Mouse (Mus musculus) E14TG2a.4 (cell line): ENCODE data around the gene Lpp.

ENCODE experiments used
- H3K27me3 ChIP-seq: 2 replicates; pipeline ENCODE4 v1.6.1; 2014; ENCODE audit warnings: low read length, control low read depth; ENCODE audit not compliant: insufficient read depth
- H3K36me3 ChIP-seq: 2 replicates; pipeline ENCODE4 v1.6.1; 2014; ENCODE audit warnings: low read length, control low read depth; ENCODE audit not compliant: insufficient read depth
- H3K4me1 ChIP-seq: replicated peaks from 2 replicates; pipeline ENCODE4 v1.6.1; 2014; ENCODE audit warnings: low read depth, low read length, control low read depth
- H3K4me3 ChIP-seq: replicated peaks from 2 replicates; pipeline ENCODE4 v1.5.1; 2014; ENCODE audit warnings: mild to moderate bottlenecking, low read length
- H3K9me3 ChIP-seq: 2 replicates; pipeline ENCODE4 v1.6.1; 2014; ENCODE audit warnings: low read length, control low read depth
- CTCF ChIP-seq: conservative IDR thresholded peaks from 2 replicates; pipeline ENCODE4 v1.5.1; 2014; ENCODE audit warnings: low read length
- NANOG ChIP-seq: IDR thresholded peaks from 2 replicates; pipeline ENCODE4 v1.6.1; 2014; ENCODE audit warnings: borderline replicate concordance, low read length, mixed read lengths
- POU5F1 ChIP-seq: IDR thresholded peaks from 2 replicates; pipeline ENCODE4 v1.6.1; 2014; ENCODE audit warnings: low read length, borderline replicate concordance

Lpp gene

DNA sequence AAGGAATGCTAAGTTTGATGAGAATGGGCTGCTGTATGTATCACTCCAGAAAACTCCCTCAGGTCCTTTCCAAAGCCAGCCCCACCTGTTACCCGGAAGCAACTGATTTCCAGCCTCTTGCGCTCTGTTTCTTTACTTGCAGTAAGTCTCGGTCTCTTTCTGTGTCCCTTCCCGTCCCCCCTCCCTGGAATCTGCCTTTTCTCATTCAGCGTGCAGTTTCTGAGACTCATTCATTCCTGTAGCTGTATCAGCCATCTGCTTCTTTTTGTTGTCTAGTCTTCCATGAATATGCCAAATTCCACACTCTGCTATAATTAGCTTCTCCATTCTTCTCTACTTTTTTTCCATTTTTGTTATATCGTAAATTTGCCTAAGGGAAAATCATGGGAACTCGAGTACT, 561.7 kb downstream of the Lpp start:
- no peak overlapping the region for H3K4me3 ChIP-seq
- TF ChIP-seq NANOG (no peak), CTCF (no peak), POU5F1 (no peak)
- no peaks in the 10 kb centered on the region for H3K36me3 ChIP-seq
- peaks cover 3% of the 10 kb centered on the region; the same call in 1 of the 2 replicates for H3K4me1 ChIP-seq
- H3K9me3 ChIP-seq = no peaks in the 10 kb centered on the region
- no peaks in the 10 kb centered on the region for H3K27me3 ChIP-seq

DNA sequence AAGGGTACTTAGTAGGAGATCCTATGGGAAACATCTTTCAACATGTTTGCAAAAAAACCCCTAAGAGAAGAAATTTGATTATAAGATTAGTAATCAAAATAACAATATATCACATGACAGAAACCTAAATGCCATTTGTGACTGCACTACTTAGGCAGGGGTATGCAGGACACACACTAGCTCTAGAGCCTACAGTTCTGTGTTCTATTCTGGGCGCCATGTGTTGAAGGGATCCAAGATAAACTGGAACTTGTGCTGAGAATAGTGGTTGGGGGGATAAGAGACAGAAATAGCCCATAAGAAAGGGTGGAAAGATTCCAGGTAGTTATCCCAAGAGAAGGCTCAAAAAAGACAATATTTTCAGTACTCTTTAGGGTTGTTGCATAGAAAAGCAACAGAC, 565.4 kb downstream of the Lpp start:
- Histone ChIP-seq H3K36me3 (no peaks in the 10 kb centered on the region), H3K4me1 (peaks cover 3% of the 10 kb centered on the region; the same call in 1 of the 2 replicates), H3K27me3 (no peaks in the 10 kb centered on the region), H3K4me3 (no peak overlapping the region), H3K9me3 (no peaks in the 10 kb centered on the region)
- TF ChIP-seq POU5F1 = no peak
- TF ChIP-seq CTCF = no peak
- no peak for TF ChIP-seq NANOG

GRCm38 (mm10) chr16:24960901-24961806, 567.8 kb downstream of the Lpp start:
- no peak overlapping the region for H3K4me3 ChIP-seq
- H3K36me3 ChIP-seq = no peaks in the 10 kb centered on the region
- H3K27me3 ChIP-seq = no peaks in the 10 kb centered on the region
- TF ChIP-seq CTCF (no peak), POU5F1 (no peak), NANOG (no peak)
- H3K9me3 ChIP-seq = no peaks in the 10 kb centered on the region
- H3K4me1 ChIP-seq = no peaks in the 10 kb centered on the region

GRCm38 (mm10) chr16:24964311-24964710, 571.0 kb downstream of the Lpp start:
- Histone ChIP-seq H3K36me3 (no peaks in the 10 kb centered on the region), H3K27me3 (no peaks in the 10 kb centered on the region), H3K4me1 (peaks cover 2% of the 10 kb centered on the region; the same call in 1 of the 2 replicates), H3K4me3 (no peak overlapping the region), H3K9me3 (no peaks in the 10 kb centered on the region)
- TF ChIP-seq NANOG (no peak), POU5F1 (no peak), CTCF (no peak)

GRCm38 (mm10) chr16:24965091-24965490, 571.8 kb downstream of the Lpp start:
- Histone ChIP-seq H3K36me3 (no peaks in the 10 kb centered on the region), H3K27me3 (no peaks in the 10 kb centered on the region), H3K4me1 (peaks cover 6% of the 10 kb centered on the region; the same call in 1 of the 2 replicates), H3K9me3 (no peaks in the 10 kb centered on the region), H3K4me3 (no peak overlapping the region)
- TF ChIP-seq CTCF = no peak
- TF ChIP-seq NANOG = no peak
- TF ChIP-seq POU5F1 = no peak

DNA sequence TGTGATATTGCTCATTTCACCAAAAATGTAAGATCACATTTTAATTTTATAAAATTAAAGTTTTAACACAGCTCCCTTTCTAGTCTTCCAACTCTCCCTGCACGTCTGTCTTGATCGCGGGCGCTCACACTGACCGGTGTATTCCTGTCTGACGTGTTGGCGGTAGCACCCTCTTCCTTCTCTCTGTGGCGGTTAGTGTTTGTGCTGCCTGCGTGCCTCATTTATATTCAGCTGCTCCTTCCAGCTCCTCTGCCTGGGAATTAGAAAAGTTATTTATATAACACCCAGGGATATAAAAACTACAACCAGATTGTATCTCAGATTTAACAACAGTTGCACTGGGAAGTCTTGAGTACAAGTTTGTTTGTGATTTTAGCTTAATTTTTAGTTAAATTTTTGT, 573.2 kb downstream of the Lpp start:
- H3K4me1 ChIP-seq = peaks cover 6% of the 10 kb centered on the region; the same call in 1 of the 2 replicates
- H3K36me3 ChIP-seq = no peaks in the 10 kb centered on the region
- no peak overlapping the region for H3K4me3 ChIP-seq
- TF ChIP-seq POU5F1 (no peak), NANOG (no peak), CTCF (no peak)
- H3K9me3 ChIP-seq = no peaks in the 10 kb centered on the region
- no peaks in the 10 kb centered on the region for H3K27me3 ChIP-seq

DNA sequence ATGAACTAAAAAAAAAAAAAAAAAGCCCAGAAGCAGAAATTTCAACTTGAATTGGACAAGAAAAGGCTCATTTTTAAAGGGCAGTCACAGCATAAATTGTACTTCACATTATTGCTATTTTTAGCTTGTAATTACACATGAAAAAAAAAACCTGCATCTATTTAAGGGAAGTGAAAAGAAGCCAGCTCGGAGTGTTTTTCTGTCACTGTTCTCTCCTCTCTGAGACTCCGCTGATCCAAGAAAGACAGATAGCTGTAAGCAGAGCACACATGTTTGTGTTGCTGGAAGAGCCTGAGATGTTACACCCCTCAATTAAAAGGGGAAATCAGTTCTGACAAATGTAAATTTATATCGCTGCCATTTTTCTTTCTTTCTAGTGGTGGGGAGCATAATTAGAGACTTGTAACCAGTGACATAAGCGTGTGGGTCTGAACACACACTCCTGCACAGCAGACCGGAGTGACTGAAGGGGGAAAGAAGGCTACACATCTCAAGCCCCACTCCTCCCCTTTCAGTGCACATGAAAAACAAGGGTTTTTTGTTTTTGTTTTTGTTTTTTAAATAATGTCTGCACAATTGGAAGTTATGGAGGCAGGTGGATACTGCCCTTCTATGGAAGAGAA, 579.8 kb downstream of the Lpp start:
- Histone ChIP-seq H3K9me3 (no peaks in the 10 kb centered on the region), H3K27me3 (no peaks in the 10 kb centered on the region), H3K36me3 (0 out of 2 replicates have a peak, but pooled peaks cover 3% of the 10 kb centered on the region), H3K4me3 (no peak overlapping the region), H3K4me1 (peaks cover 6% of the 10 kb centered on the region; the same call in 1 of the 2 replicates)
- TF ChIP-seq CTCF = no peak
- no peak for TF ChIP-seq POU5F1
- TF ChIP-seq NANOG = no peak

DNA sequence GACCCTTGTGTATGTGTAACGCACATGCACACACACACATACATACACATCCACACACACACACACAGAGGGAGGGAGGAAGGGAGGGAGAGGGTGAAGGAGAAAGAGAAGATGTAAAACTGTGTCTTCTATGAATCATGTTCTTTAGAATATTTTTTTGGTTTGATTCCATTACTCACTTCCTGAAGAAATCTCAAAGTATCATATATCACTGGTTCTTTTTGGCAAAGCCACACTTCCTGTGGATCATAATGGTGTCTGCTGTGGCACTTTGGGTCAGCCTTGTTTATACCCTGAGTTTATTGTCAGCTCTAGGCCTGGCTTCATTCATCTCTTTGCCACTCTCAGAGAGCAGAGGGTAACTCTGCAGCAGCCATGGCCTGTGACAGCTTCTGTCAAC, 584.5 kb downstream of the Lpp start:
- no peak overlapping the region for H3K4me3 ChIP-seq
- H3K4me1 ChIP-seq = no peaks in the 10 kb centered on the region
- H3K9me3 ChIP-seq = no peaks in the 10 kb centered on the region
- H3K27me3 ChIP-seq = no peaks in the 10 kb centered on the region
- H3K36me3 ChIP-seq = no peaks in the 10 kb centered on the region
- TF ChIP-seq NANOG (no peak), POU5F1 (no peak), CTCF (no peak)
